Mouse (Mus musculus): ENCODE results near the gene Dis3l.
"Not testable (repeated sequence)": the region's sequence is repeated elsewhere in the genome, so short reads cannot be mapped to it uniquely, and the experiment has no call there.

The Dis3l gene

GRCm38 (mm10) chr9:64316986-64317385, 24.1 kb downstream of the Dis3l start:
- DNase-seq (ENCODE audit: low spot score in 2 of 2): no peak

GRCm38 (mm10) chr9:64314696-64315095, 26.4 kb downstream of the Dis3l start:
- no peak for DNase-seq (ENCODE audit: low spot score in 2 of 2)

- no peak for DNase-seq (ENCODE audit: low spot score in 2 of 2)
These were observed 29.0 kb downstream of the Dis3l start for GRCm38 (mm10) chr9:64312128-64312527.

- no peak for DNase-seq (ENCODE audit: low spot score in 2 of 2)
These were observed 29.9 kb downstream of the Dis3l start for GRCm38 (mm10) chr9:64310996-64311785.

GRCm38 (mm10) chr9:64306476-64307312, 34.4 kb downstream of the Dis3l start:
- no peak for DNase-seq (ENCODE audit: low spot score in 2 of 2)

- not testable (repeated sequence) for DNase-seq (ENCODE audit: low spot score in 2 of 2)
These were observed 38.0 kb downstream of the Dis3l start for GRCm38 (mm10) chr9:64303086-64303485.

GRCm38 (mm10) chr9:64282404-64282987, 58.6 kb downstream of the Dis3l start:
- DNase-seq (ENCODE audit: low spot score in 2 of 2): no peak

GRCm38 (mm10) chr9:64281781-64282178, 59.3 kb downstream of the Dis3l start:
- no peak for DNase-seq (ENCODE audit: low spot score in 2 of 2)

GRCm38 (mm10) chr9:64281105-64281780, 59.8 kb downstream of the Dis3l start, which contains the start of gene Tipin:
TSS of gene Tipin (plus strand) at chr9:64281581.
- DNase-seq (ENCODE audit: low spot score in 2 of 2): peak; percentile 84 to 86

- no peak for DNase-seq (ENCODE audit: low spot score in 2 of 2)
These were observed 62.3 kb downstream of the Dis3l start for GRCm38 (mm10) chr9:64278665-64279310.

- DNase-seq (ENCODE audit: low spot score in 2 of 2): peak in 1 of 2 experiments; percentile 65
These were observed 63.4 kb downstream of the Dis3l start for GRCm38 (mm10) chr9:64277706-64278105.

GRCm38 (mm10) chr9:64274919-64275318, 66.2 kb downstream of the Dis3l start:
- DNase-seq (ENCODE audit: low spot score in 2 of 2): no peak

GRCm38 (mm10) chr9:64274291-64274690, 66.8 kb downstream of the Dis3l start:
- DNase-seq (ENCODE audit: low spot score in 2 of 2): no peak

- no peak for DNase-seq (ENCODE audit: low spot score in 2 of 2)
These were observed 67.3 kb downstream of the Dis3l start for GRCm38 (mm10) chr9:64273757-64274156.

- DNase-seq (ENCODE audit: low spot score in 2 of 2): peak in 1 of 2 experiments; percentile 57
These were observed 68.5 kb downstream of the Dis3l start for GRCm38 (mm10) chr9:64272611-64273010.

- DNase-seq (ENCODE audit: low spot score in 2 of 2): no peak
These were observed 69.8 kb downstream of the Dis3l start for GRCm38 (mm10) chr9:64271249-64271648.

GRCm38 (mm10) chr9:64268836-64269235, 72.3 kb downstream of the Dis3l start:
- DNase-seq (ENCODE audit: low spot score in 2 of 2): not testable (repeated sequence)

- no peak for DNase-seq (ENCODE audit: low spot score in 2 of 2)
These were observed 72.9 kb downstream of the Dis3l start for GRCm38 (mm10) chr9:64268196-64268595.

GRCm38 (mm10) chr9:64267231-64267630, 73.9 kb downstream of the Dis3l start:
- no peak for DNase-seq (ENCODE audit: low spot score in 2 of 2)

GRCm38 (mm10) chr9:64264813-64265212, 76.3 kb downstream of the Dis3l start:
- DNase-seq (ENCODE audit: low spot score in 2 of 2): peak; percentile 14 to 30

GRCm38 (mm10) chr9:64261023-64261422, 80.1 kb downstream of the Dis3l start:
- no peak for DNase-seq (ENCODE audit: low spot score in 2 of 2)

Measured in frontal cortex, postnatal 14 days (tissue).